Mouse (Mus musculus) monocyte, adult 5-6 weeks (primary cell): Measurements from ENCODE around the gene Gal3st3. TPM values are rescaled to one million over a fixed set of nuclear protein-coding genes. Genes with fewer than 3 reads are reported as not detected.
"Not testable (repeated sequence)": the region's sequence is repeated elsewhere in the genome, so short reads cannot be mapped to it uniquely, and the experiment has no call there.

Experiments
- ATAC-seq: fragments of 153-309, 156-312 bp; replicated peaks from 2 replicates; pipeline ENCODE4 v1.8.0; 2017; ENCODE audit warnings: mild to moderate bottlenecking; ENCODE audit not compliant: low TSS enrichment, insufficient number of reproducible peaks, severe bottlenecking, poor library complexity, low FRiP score
- total RNA-seq: library from RNA; stranded (forward); fragments of 200-1000, 200-491, 200-594 nt; gene quantifications from 3 replicates; pipeline ENCODE4 v1.2.3, GENCODE M21; 2017

Gene Gal3st3
- total RNA-seq, 1 experiment from 2014 or later, result not detected

DNA sequence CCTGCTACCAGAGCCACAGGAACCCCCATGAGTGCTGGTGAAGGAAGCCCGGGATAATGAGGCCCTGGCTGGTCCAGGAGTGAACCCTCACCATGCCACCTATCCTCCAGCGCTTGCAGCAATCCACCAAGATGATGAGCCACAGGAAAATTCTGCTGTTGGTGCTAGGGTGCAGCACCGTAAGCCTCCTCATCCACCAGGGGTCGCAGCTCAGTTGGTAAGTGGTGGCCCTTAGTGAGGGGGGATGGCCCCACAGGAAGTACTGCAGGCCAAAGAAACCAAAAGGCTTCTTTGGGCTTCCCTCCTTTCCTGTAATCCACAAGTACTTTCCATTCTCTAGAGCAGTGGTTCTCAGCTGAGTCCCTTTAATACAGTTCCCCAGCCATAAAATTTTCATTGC lies 4.3 kb downstream of the Gal3st3 start:
- peak; percentile 51; the same call in 1 of the 2 replicates for ATAC-seq

DNA sequence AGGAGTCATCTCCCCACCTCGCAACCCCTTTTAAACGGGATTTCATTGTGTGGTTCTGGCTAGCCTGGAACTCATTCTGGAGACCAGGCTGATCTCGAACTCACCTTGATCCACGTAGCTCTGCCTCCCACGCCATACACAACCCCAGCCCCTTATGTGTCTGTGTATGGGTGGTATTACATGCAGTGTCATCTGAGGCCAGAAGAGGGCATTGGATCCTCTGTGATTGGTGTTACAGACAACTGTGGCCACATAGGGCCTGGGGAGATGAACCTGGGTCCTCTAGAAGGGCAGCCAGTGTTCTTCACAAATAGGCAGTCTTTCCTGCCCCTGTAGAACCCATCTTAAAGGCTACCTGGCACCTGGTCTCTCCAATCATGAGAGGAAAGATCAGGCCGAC lies 8.1 kb downstream of the Gal3st3 start:
- no peak for ATAC-seq

DNA sequence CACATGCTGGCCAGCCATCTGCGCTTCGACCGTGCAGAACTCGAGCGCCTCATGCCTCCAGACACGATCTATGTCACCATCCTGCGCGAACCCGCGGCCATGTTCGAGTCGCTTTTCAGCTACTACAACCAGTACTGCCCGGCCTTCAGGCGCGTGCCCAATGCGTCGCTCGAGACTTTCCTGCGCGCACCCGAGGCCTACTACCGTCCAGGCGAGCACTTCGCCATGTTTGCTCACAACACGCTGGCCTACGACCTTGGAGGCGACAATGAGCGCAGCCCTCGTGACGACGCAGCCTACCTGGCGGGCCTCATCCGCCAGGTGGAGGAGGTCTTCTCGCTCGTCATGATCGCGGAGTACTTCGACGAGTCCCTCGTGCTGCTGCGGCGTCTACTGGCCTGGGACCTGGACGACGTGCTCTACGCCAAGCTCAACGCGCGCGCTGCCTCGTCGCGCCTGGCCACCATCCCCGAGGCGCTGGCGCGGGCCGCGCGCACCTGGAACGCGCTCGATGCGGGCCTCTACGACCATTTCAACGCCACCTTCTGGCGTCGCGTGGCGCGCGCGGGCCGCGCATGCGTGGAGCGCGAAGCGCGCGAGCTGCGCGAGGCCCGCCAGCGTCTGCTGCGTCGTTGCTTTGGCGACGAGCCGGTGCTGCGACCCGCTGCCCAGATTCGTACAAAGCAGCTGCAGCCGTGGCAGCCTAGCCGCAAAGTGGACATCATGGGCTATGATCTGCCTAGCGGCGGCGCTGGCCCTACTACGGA lies 9.0 kb downstream of the Gal3st3 start:
- ATAC-seq, result no peak

DNA sequence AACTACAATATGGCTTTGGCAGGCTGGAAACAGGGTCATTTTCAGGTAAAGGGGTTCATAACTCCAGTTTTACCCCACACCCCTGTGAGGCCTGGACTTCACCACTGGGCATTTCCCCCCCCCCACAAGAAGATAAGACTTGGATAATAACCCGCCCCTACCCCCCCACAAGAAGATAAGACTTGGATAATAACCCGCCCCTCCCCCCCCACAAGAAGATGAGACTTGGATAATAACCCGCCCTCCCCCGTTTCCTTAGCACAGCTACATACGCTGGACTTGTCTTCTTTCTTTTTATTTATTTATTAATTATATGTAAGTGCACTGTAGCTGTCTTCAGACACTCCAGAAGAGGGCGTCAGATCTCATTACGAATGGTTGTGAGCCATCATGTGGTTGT lies 10.9 kb downstream of the Gal3st3 start:
- no peak for ATAC-seq

DNA sequence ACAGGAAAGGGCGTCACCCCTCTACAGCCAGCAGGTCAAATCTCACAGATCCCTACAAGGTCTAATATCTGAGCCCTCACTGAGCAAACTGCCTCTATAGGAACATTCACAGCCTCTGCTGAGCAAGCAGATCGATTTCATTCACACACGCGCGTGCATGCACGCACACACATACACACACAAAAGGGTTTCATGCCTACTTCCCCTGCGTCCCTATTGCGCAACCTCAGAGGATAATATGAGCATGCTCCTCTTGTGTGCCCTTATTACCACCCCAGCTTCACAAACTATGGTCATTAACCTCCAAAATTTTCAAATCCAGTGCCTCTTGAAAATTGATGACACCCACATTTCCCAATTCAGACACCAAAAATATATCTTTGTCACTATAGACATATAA lies 15.1 kb downstream of the Gal3st3 start:
- no peak for ATAC-seq

DNA sequence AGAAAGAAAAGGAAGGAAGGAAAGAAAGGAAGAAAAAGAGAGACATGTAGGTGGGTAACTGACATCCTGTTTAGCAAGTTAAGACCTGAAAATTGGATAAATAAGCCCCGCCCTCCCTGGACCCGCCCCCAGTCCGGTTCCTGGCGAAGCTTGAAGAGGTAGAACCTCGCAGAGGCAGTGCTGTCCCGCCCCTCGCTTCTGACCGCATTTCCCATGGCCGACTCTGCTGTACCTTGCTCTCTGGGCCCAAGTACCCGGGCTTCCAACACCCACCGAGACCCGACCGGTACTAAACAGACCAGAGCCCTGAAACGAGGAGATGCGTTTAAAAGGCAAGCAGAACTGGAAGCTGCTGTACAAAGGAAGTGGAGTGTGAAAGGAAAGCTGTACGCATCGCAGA lies 25.7 kb downstream of the Gal3st3 start:
- ATAC-seq, result 0 out of 2 replicates have a peak, but pooled peaks have one; percentile 22

DNA sequence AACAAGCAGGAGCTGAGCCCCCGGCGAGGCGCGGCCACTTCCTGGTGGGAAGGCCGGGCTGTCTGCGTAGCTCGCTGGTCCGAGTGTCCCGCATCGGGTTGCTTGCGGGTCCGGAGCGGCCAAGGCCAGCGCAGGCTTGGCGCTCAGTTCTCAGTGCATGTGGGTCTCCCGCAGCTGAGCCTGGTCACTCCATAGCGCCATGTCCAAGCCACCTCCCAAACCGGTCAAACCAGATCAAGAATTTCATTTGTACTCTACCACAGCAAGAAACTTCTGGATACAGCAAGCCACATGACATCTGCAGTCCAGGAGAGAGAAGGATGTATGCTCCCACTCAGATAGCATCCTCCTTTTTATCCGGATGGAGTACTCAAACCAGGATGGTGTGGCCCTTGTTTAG lies 29.8 kb downstream of the Gal3st3 start:
- no peak for ATAC-seq

DNA sequence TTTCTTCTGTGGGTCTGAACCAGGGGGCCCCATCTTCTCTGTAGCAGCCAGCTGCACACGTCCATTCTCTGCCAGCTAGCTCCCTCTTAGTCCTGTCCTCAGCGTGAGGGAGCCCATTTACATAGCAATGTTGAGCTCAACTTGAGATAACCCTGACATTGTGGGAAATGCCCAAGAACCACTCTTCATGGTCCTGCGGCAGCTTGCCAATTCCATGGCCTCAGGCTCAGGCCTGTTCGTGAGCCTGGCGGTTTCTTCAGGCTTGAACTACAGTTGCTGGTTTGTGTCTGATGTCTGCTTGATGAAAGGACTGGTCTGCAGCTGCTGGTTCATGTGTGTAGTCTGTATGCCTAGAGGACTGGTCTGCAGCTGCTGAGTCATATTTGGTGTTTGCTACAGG lies 36.6 kb downstream of the Gal3st3 start:
- ATAC-seq, result no peak

DNA sequence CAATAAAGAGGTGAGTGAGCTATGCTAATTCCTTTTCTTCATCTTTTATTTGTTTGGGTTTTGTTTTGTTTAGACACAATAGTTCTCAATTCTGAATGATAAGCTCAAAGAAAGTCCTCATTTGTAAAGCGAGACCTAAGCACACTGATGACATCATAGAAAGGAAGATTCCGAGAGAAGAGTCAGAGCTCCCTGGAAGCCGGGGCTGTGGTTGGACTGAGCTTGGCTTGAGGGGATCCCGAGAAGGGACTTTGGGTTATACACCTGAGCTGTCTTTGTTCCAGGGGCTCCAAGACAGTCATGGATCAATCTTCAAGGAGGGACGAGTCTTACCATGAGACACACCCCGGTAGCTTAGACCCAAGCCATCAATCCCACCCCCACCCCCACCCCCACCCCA lies 37.3 kb downstream of the Gal3st3 start, which contains the start of gene Catsper1:
TSS of gene Catsper1 (plus strand) at position 301 of the 400 bp plus-strand sequence.
- ATAC-seq, result no peak

DNA sequence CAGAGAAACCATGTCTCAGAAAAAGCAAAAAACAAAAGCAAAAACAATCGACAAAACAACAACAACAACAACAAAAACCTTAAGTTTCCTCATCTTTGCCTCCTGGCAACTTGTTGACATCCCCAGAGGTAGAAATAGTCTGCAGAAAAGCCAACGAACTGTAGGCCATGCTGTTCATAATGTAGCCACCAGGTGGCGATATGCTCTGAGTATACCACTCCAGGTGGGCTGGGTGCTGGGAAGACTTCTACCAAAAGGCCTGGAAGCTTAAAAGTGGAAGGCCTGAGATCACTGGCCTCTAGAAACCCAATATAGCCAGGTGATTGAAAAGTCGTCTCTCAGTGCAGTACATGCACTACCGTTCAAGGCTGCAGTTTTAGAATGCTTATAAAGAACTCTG lies 39.8 kb downstream of the Gal3st3 start:
- ATAC-seq, result peak; percentile 70

DNA sequence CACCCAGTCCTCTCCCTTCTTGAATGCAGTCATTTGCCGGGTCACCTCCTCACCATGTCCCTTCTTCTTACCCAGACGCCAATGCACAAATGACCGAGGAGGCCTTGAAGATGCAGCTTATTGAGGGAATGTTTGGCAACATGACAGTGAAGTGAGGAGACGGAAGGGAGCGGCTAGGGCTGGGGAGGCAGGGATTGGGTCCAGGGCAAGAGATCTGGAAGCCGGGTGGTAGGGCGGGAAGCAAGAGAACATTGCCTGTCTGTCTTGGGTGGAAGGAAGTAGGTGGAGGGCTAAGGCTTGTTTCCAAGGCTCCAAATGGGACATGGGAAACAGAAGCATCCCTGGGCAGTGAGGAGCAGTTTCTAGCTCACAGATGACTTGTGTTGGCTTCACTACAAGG lies 43.2 kb downstream of the Gal3st3 start:
- no peak for ATAC-seq

DNA sequence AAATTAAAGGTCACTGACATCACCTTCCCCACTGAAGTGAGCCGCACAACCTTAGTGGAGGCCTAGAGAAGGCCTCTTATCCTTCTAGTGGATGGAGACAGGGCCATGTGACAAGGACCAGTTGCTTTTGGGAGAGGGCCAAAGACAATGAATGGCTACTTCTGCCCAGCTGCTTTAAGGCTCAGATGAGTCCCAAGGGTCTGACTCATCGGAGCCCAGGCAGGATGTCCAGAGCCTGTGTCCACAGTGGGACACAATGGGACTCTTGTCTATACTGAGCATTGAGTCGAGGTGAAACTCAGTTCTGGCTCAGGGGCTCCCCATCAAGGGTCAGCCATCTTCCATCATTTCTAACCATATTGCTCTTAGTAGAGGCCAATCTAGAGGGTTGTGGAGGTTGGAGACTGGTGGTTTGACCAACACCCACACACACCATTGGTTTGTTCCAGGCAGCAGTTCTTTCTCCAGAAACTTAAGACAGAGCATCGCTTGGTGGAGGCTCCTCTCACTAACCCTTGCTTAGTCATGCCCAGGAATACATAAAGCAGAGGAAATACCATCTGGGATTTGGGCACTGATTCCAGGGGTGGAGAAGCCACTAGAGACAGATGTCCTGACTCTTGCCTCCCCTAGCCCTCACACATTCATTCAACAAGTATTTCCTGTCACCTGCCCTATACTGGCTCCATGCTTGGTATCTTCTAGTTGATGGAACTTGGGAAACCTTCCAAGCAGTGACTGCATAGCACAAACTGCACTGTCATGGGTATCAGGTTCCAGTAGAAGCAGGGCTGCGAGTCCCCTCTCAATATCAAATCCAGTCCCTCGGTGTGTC lies 47.4 kb downstream of the Gal3st3 start:
- no peak for ATAC-seq

DNA sequence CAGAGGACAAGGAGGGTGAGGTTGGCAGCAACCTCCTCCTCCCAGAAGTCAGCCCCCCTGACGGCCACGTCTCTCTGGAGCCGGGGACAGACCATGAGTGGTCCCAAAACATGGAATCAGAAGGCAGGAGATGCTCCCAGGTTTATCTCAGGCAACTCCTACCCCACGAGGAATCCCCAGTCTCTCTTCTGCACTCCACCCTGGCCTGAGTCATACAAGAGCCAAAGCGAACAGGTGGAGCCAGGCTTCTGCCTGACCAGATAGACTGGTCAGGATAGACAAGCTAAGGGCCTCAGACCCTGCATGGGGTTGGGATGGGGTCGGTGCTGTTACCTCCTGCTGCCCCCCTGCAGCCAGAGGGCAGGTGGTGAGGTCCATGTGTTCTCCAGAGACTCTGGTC lies 49.9 kb downstream of the Gal3st3 start:
- no peak for ATAC-seq

DNA sequence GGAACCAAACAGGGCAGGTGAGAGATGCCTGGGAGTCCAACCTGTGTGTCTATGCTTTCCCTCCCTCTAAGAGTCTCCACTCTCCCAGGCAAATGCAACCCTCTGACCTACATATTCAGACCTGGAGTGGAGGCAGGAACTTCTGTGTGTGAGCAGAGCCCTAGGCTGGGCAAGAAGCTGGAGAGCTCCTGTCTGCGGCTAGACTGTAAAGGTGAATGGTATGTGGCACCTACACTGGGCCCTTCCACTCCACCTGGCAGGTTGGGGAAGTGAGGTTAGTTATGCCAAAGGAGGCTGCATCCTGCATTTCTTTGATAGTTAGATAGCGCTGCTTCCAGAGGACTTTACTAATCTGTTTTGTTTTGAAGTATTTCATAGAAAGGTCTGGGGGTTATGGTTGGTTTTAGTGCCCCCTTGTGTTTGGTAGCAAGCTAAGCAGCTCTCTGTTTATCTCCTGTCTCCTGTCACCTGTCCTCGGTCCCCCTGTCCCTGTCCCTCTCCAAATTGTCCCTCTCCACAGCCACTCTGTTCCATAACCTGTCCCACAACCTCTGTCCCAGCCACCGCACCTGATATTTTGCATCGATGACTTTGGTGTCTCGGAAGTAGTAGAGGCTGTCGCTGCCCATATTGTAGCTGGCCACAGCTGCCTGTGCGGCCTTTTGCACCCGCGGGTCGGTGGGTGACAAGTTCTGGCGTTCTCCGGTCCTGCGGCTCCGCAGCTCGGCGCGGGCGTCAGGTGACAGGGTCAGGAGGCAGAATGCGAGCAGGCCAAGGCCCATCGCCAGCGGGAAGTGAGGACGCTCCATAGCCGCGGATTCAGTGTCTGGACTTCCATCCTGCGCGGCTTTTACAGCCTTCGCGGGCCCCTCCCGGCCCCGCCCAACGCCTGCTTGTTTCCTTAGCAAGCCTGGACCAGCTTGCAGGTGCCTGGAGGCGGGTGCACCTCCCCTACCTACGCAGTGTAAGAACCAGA lies 50.7 kb downstream of the Gal3st3 start:
- 0 out of 2 replicates have a peak, but pooled peaks have one; percentile 41 for ATAC-seq

DNA sequence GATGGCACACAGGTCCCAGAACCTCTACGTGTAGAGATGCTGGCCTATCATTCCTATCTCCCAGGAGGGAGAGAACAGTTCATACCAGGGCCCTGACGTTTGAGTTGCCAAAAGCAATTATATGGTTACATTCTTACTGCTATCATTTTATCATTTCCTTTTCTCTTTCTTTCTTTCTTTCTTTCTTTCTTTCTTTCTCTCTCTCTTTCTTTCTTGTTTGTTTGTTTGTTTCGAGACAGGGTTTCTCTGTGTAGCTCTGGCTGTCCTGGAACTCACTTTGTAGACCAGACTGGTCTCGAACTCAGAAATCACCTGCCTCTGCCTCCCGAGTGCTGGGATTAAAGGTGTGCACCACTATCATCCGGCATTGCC lies 51.4 kb downstream of the Gal3st3 start, which contains the start of gene Cst6:
TSS of gene Cst6 (minus strand) at position 73 of the 372 bp plus-strand sequence.
- ATAC-seq, result not testable (repeated sequence)

DNA sequence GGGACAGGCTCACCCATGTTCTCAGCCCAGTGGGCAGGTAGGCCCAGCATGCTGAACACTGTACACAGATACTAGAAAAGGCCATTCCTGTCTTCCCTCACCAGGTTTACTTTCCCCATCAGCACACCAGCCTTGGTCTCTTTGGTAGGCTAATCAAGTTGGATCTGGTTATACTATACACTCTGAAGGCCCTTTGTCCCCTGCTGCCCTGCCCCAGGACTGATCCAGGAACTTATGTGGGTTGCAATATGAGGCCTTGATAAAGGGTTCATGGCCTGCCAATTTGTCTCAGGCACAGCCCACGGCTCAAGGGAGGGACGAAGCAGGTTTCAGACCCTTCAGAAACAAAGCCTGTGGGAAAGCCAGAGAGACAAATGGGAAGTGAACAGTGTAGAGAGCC lies 55.5 kb downstream of the Gal3st3 start:
- ATAC-seq, result no peak

DNA sequence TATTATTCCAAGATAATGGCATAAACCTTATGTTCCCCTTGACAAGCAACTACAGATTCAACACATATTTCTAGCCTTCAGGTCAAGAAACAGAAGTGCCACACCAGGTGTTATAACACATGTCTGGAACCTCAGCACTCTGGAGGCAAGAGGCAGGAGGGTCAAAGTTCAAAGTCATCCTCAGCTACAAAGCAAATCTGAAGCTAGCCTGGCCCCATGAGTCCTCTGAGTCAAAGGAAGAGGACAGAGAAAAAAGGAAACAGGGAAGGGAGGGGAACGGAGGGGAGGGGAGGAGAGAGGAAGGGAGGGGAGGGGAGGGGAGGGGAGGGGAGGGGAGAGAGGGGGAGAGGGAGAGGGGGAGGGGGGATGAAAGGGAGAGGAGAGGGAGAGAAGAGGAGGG lies 57.9 kb downstream of the Gal3st3 start:
- no peak for ATAC-seq
